Mouse (Mus musculus) kidney, embryonic 16.5 days (tissue): ENCODE results near the gene Prps2. TPM values are rescaled to one million over a fixed set of nuclear protein-coding genes. Genes with fewer than 3 reads are reported as not detected.
"Not testable (repeated sequence)": the region's sequence is repeated elsewhere in the genome, so short reads cannot be mapped to it uniquely, and the experiment has no call there.

Source experiments
- ATAC-seq: fragments of 200-750 bp; cut with Nextera tagmentation; 2 replicates; pipeline ENCODE4 v1.8.0; 2017; ENCODE audit warnings: moderate TSS enrichment; ENCODE audit not compliant: low FRiP score, low TSS enrichment
- H3K27ac ChIP-seq: fragments of 300-500 bp; sonication (generic); 2 replicates; pipeline ENCODE4 v1.5.1; 2014; ENCODE audit warnings: low read length
- H3K27me3 ChIP-seq: fragments of 300-500 bp; sonication (generic); 2 replicates; pipeline ENCODE4 v1.6.1; 2014; ENCODE audit warnings: low read length, control low read depth, mixed read lengths; ENCODE audit not compliant: insufficient read depth
- H3K36me3 ChIP-seq: fragments of 300-500 bp; sonication (generic); 2 replicates; pipeline ENCODE4 v1.6.1; 2014; ENCODE audit warnings: low read length, control low read depth, mixed read lengths; ENCODE audit not compliant: insufficient read depth
- H3K4me1 ChIP-seq: fragments of 300-500 bp; sonication (generic); 2 replicates; pipeline ENCODE4 v1.6.1; 2014; ENCODE audit warnings: low read length, control low read depth, mixed read lengths; ENCODE audit not compliant: insufficient read depth
- H3K4me2 ChIP-seq: fragments of 300-500 bp; sonication (generic); replicated peaks from 2 replicates; pipeline ENCODE4 v1.6.1; 2014; ENCODE audit warnings: low read depth, low read length
- H3K4me3 ChIP-seq: fragments of 300-500 bp; sonication (generic); 2 replicates; pipeline ENCODE4 v1.5.1; 2014; ENCODE audit warnings: mild to moderate bottlenecking, low read length
- H3K9ac ChIP-seq: fragments of 300-500 bp; sonication (generic); replicated peaks from 2 replicates; pipeline ENCODE4 v1.6.1; 2014; ENCODE audit warnings: low read length
- H3K9me3 ChIP-seq: fragments of 300-500 bp; sonication (generic); 2 replicates; pipeline ENCODE4 v1.6.1; 2016; ENCODE audit warnings: low read length, control low read depth
- WGBS: fragments of 180-500 bp; shearing (Covaris S2); extraction: QIAGEN DNeasy Blood & Tissue Kit; methylation state at CpG from one replicate; pipeline ENCODE4 v1.1.7; 2014; 5-methylcytosine and 5-hydroxymethylcytosine counted together
- polyA plus RNA-seq: library from polyadenylated mRNA; unstranded; fragments of >200 nt; fragmentation: Nextera tagmentation; extraction: Ambion mirVana; gene quantifications from 2 replicates; pipeline ENCODE4 v1.2.1, GENCODE M21; 2015

Prps2 gene
- polyA plus RNA-seq: 33.4 and 33.5 TPM in 2 replicates

GRCm38 (mm10) chrX:167382047-167382853 is at the start of gene Prps2:
Gene Prps2, minus strand, starts transcription at chrX:167382749.
- Histone ChIP-seq H3K9ac (peak within 1 kb of the TSS; percentile 78), H3K4me1 (no peaks in the 10 kb centered on the region; the same call in 1 of the 2 replicates), H3K9me3 (no peaks in the 10 kb centered on the region), H3K27ac (peak within 1 kb of the TSS; percentile 87), H3K4me3 (peak within 1 kb of the TSS; percentile 63), H3K36me3 (no peaks in the 10 kb centered on the region), H3K27me3 (peaks cover 26% of the 10 kb centered on the region), H3K4me2 (peak within 1 kb of the TSS; percentile 72)
- WGBS: 24% methylated on average over 47 of the region's 47 CpGs
- ATAC-seq: peak; percentile 92

GRCm38 (mm10) chrX:167417654-167418053 is 35.1 kb upstream of the Prps2 start:
- peaks cover 5% of the 10 kb centered on the region; the same call in 1 of the 2 replicates for H3K27me3 ChIP-seq
- 61% methylated on average over 1 of the region's 1 CpGs for WGBS
- ATAC-seq: no peak
- H3K4me3 ChIP-seq: no peak overlapping the region
- no peak overlapping the region for H3K27ac ChIP-seq
- H3K36me3 ChIP-seq: no peaks in the 10 kb centered on the region
- no peak overlapping the region for H3K9ac ChIP-seq
- H3K4me1 ChIP-seq: no peaks in the 10 kb centered on the region
- no peak overlapping the region for H3K4me2 ChIP-seq
- no peaks in the 10 kb centered on the region for H3K9me3 ChIP-seq

- H3K36me3 ChIP-seq: no peaks in the 10 kb centered on the region
- 45% methylated on average over 3 of the region's 3 CpGs for WGBS
- no peak overlapping the region for H3K9ac ChIP-seq
- no peaks in the 10 kb centered on the region for H3K9me3 ChIP-seq
- no peak overlapping the region for H3K4me3 ChIP-seq
- no peak overlapping the region for H3K27ac ChIP-seq
- H3K27me3 ChIP-seq: peaks cover 16% of the 10 kb centered on the region; the same call in 1 of the 2 replicates
- H3K4me2 ChIP-seq: no peak overlapping the region
- H3K4me1 ChIP-seq: no peaks in the 10 kb centered on the region
- ATAC-seq: no peak
Observed at GRCm38 (mm10) chrX:167394940-167395339, 12.4 kb upstream of the Prps2 start.

- no peaks in the 10 kb centered on the region for H3K4me1 ChIP-seq
- no peaks in the 10 kb centered on the region for H3K36me3 ChIP-seq
- no peak overlapping the region for H3K4me2 ChIP-seq
- H3K4me3 ChIP-seq: no peak overlapping the region
- no peaks in the 10 kb centered on the region for H3K9me3 ChIP-seq
- H3K9ac ChIP-seq: no peak overlapping the region
- 40% methylated on average over 1 of the region's 1 CpGs for WGBS
- no peak for ATAC-seq
- no peak overlapping the region for H3K27ac ChIP-seq
- H3K27me3 ChIP-seq: peaks cover 13% of the 10 kb centered on the region; the same call in 1 of the 2 replicates
Observed at GRCm38 (mm10) chrX:167386647-167387046, 4.1 kb upstream of the Prps2 start.

GRCm38 (mm10) chrX:167382854-167383186 is 271 bp upstream of the Prps2 start:
- peak overlapping the region; percentile 63 for H3K4me3 ChIP-seq
- no peaks in the 10 kb centered on the region; the same call in 1 of the 2 replicates for H3K4me1 ChIP-seq
- WGBS: 46% methylated on average over 7 of the region's 7 CpGs
- H3K9ac ChIP-seq: peak overlapping the region; percentile 78
- H3K27ac ChIP-seq: peak overlapping the region; percentile 87
- no peaks in the 10 kb centered on the region for H3K36me3 ChIP-seq
- H3K9me3 ChIP-seq: no peaks in the 10 kb centered on the region
- H3K27me3 ChIP-seq: peaks cover 26% of the 10 kb centered on the region
- ATAC-seq: no peak; the same call in 1 of the 2 replicates
- peak overlapping the region; percentile 72 for H3K4me2 ChIP-seq

- WGBS: 29% methylated on average over 18 of the region's 18 CpGs
- Histone ChIP-seq H3K4me3 (peak overlapping the region; percentile 63), H3K9me3 (no peaks in the 10 kb centered on the region), H3K4me1 (no peaks in the 10 kb centered on the region; the same call in 1 of the 2 replicates), H3K27ac (peak overlapping the region; percentile 87; the same call in 1 of the 2 replicates), H3K36me3 (no peaks in the 10 kb centered on the region), H3K4me2 (peak overlapping the region; percentile 72), H3K9ac (peak overlapping the region; percentile 78), H3K27me3 (peaks cover 22% of the 10 kb centered on the region)
- ATAC-seq: peak; percentile 54
Observed at GRCm38 (mm10) chrX:167381583-167382046, 934 bp downstream of the Prps2 start.

GRCm38 (mm10) chrX:167380073-167380472 is 2.5 kb downstream of the Prps2 start:
- Histone ChIP-seq H3K9me3 (no peaks in the 10 kb centered on the region), H3K9ac (no peak overlapping the region), H3K27ac (no peak overlapping the region), H3K4me1 (no peaks in the 10 kb centered on the region; the same call in 1 of the 2 replicates), H3K36me3 (no peaks in the 10 kb centered on the region), H3K27me3 (peaks cover 19% of the 10 kb centered on the region), H3K4me2 (no peak overlapping the region), H3K4me3 (no peak overlapping the region)
- ATAC-seq: no peak
- WGBS: 63% methylated on average over 4 of the region's 4 CpGs

GRCm38 (mm10) chrX:167361231-167361630 is 21.3 kb downstream of the Prps2 start:
- H3K4me3 ChIP-seq, H3K9me3 ChIP-seq, H3K36me3 ChIP-seq, H3K4me1 ChIP-seq, H3K9ac ChIP-seq, H3K27ac ChIP-seq, H3K4me2 ChIP-seq, ATAC-seq: not testable (repeated sequence)
- 91% methylated on average over 3 of the region's 3 CpGs for WGBS
- peaks cover 20% of the 10 kb centered on the region; the same call in 1 of the 2 replicates for H3K27me3 ChIP-seq

GRCm38 (mm10) chrX:167359704-167360103 is 22.8 kb downstream of the Prps2 start:
- no peak for ATAC-seq
- Histone ChIP-seq H3K4me3 (no peak overlapping the region), H3K27me3 (peaks cover 15% of the 10 kb centered on the region; the same call in 1 of the 2 replicates), H3K36me3 (0 out of 2 replicates have a peak, but pooled peaks cover 2% of the 10 kb centered on the region), H3K9me3 (no peaks in the 10 kb centered on the region), H3K9ac (no peak overlapping the region), H3K27ac (no peak overlapping the region), H3K4me1 (no peaks in the 10 kb centered on the region), H3K4me2 (no peak overlapping the region)
- 83% methylated on average over 7 of the region's 7 CpGs for WGBS

- H3K4me3 ChIP-seq: no peak overlapping the region
- no peak for ATAC-seq
- WGBS: 71% methylated on average over 2 of the region's 2 CpGs
Observed at GRCm38 (mm10) chrX:167357415-167357814, 25.1 kb downstream of the Prps2 start.

More at GRCm38 (mm10) chrX:167357415-167357814, 25.1 kb downstream of the Prps2 start:
- Histone ChIP-seq H3K36me3 (no peaks in the 10 kb centered on the region), H3K4me2 (no peak overlapping the region), H3K27me3 (peaks cover 11% of the 10 kb centered on the region; the same call in 1 of the 2 replicates), H3K27ac (no peak overlapping the region), H3K9ac (no peak overlapping the region), H3K9me3 (no peaks in the 10 kb centered on the region), H3K4me1 (no peaks in the 10 kb centered on the region)
